Mouse (Mus musculus) lung, embryonic 15.5 days (tissue): ENCODE data around the gene Trio. TPM values are rescaled to one million over a fixed set of nuclear protein-coding genes. Genes with fewer than 3 reads are reported as not detected.

ENCODE experiments used
- ATAC-seq: fragments of 200-750 bp; cut with Nextera tagmentation; 2 replicates; pipeline ENCODE4 v1.8.0; 2017; ENCODE audit warnings: moderate number of reproducible peaks, borderline replicate concordance; ENCODE audit not compliant: low FRiP score, low TSS enrichment; ENCODE audit errors: extremely low read depth
- H3K27ac ChIP-seq: fragments of 300-500 bp; sonication (generic); 2 replicates; pipeline ENCODE4 v1.5.1; 2015; ENCODE audit warnings: moderate library complexity, mild to moderate bottlenecking, inconsistent platforms
- H3K27me3 ChIP-seq: fragments of 300-500 bp; sonication (generic); 2 replicates; pipeline ENCODE4 v1.6.1; 2015; ENCODE audit warnings: inconsistent platforms
- H3K36me3 ChIP-seq: fragments of 300-500 bp; sonication (generic); 2 replicates; pipeline ENCODE4 v1.6.1; 2015; ENCODE audit warnings: inconsistent platforms
- H3K4me1 ChIP-seq: fragments of 300-500 bp; sonication (generic); 2 replicates; pipeline ENCODE4 v1.6.1; 2015; ENCODE audit warnings: inconsistent platforms
- H3K4me2 ChIP-seq: fragments of 300-500 bp; sonication (generic); 2 replicates; pipeline ENCODE4 v1.6.1; 2015; ENCODE audit warnings: inconsistent platforms, mild to moderate bottlenecking, moderate library complexity
- H3K4me3 ChIP-seq: fragments of 300-500 bp; sonication (generic); 2 replicates; pipeline ENCODE4 v1.5.1; 2015; ENCODE audit warnings: mild to moderate bottlenecking, inconsistent platforms
- H3K9ac ChIP-seq: fragments of 300-500 bp; sonication (generic); 2 replicates; pipeline ENCODE4 v1.6.1; 2015; ENCODE audit warnings: inconsistent platforms
- H3K9me3 ChIP-seq: fragments of 300-500 bp; sonication (generic); 2 replicates; pipeline ENCODE4 v1.6.1; 2016; ENCODE audit warnings: inconsistent platforms
- WGBS: fragments of 180-500 bp; shearing (Covaris S2); methylation state at CpG from one replicate; pipeline ENCODE4 v1.1.7; 2015; 5-methylcytosine and 5-hydroxymethylcytosine counted together
- polyA plus RNA-seq: library from polyadenylated mRNA; unstranded; fragments of >200 nt; fragmentation: Nextera tagmentation; extraction: Ambion mirVana; gene quantifications from 2 replicates; pipeline ENCODE4 v1.2.1, GENCODE M21; 2015

Trio gene
- polyA plus RNA-seq, 1 experiment from 2014 or later = 18.7 TPM

- no peaks in the 10 kb centered on the region for H3K9me3 ChIP-seq
- H3K36me3 ChIP-seq = peaks cover 7% of the 10 kb centered on the region
- no peak overlapping the region for H3K4me3 ChIP-seq
- H3K27ac ChIP-seq = peak overlapping the region; percentile 59
- ATAC-seq = no peak
- no peak overlapping the region for H3K4me2 ChIP-seq
- no peaks in the 10 kb centered on the region for H3K27me3 ChIP-seq
- no peak overlapping the region for H3K9ac ChIP-seq
- peaks cover 43% of the 10 kb centered on the region for H3K4me1 ChIP-seq
- 74% methylated on average over 20 of the region's 20 CpGs for WGBS
Observed at GRCm38 (mm10) chr15:27797480-27798155, 228.0 kb downstream of the Trio start.

DNA sequence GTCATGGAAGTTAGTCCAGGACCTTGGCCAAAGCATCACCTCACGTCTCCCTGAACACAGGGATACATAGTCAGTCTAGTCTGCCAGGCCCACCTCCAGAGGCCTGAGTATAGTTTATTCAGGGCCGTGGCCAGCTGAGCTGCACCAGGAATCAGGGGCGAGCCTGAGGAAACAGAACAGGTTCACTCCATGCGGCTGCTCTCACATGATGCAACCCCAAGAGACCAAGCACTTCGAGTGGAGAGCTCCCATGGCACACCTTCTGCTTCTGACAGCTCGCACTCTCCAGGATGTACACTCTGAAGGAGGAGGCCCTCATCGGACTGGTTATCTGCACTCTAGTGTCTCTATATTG, 228.8 kb downstream of the Trio start:
- ATAC-seq = 0 out of 2 replicates have a peak, but pooled peaks have one; percentile 20
- H3K4me1 ChIP-seq = peaks cover 44% of the 10 kb centered on the region

DNA sequence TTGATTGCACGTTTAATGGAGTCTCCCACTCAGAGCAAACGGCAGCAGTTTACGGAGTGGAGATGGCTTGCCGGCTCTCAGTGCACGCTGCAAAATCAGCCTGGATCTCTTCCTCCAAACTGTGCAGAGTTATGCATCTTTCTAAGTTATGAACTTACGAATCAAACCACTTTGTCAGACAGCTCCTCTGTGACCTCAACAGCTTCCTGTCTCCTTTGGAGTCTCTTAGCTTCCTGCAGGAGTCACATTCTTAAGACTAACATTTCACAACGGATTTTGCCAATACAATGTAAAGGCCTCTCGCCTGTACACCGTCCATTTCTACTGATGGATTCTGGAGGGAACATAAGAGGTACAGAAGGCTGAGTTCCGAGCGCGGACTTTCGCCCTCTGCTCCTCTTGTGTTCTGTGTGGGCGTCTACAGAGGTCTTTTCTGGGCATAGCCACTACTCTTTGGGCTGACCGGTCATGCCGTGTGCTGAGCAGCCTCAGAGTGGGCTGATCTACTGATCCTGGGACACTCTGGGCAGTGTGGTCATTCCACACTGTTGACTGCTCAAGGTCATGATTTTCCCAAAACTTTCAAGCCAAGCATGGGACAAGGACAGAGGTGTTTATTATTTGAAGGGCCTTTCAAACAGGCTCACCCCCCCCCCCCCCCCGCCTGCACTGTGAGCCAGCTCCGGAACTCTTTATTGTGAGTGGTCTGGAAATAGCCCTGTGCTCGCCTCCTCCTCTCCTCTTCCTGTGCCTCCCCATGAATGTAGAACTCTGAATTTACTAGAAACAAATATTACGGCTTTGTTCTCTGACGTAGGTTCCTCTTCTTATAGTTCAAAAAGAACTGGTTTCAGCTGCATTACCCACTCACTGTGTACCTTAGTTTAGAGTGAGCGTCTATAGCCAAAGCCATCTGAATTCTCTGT, 229.4 kb downstream of the Trio start:
- Histone ChIP-seq H3K27me3 (no peaks in the 10 kb centered on the region), H3K9ac (no peak overlapping the region), H3K4me3 (no peak overlapping the region), H3K4me1 (peaks cover 45% of the 10 kb centered on the region), H3K9me3 (no peaks in the 10 kb centered on the region), H3K4me2 (0 out of 2 replicates have a peak overlapping the region, but pooled peaks have one; percentile 2), H3K27ac (peak overlapping the region; percentile 59), H3K36me3 (peaks cover 7% of the 10 kb centered on the region)
- peak; percentile 20; the same call in 1 of the 2 replicates for ATAC-seq
- WGBS = 40% methylated on average over 22 of the region's 22 CpGs

More for the DNA sequence above, 228.8 kb downstream of the Trio start:
- no peaks in the 10 kb centered on the region for H3K27me3 ChIP-seq
- H3K9me3 ChIP-seq = no peaks in the 10 kb centered on the region
- no peak overlapping the region for H3K4me3 ChIP-seq
- H3K27ac ChIP-seq = peak overlapping the region; percentile 59
- H3K4me2 ChIP-seq = no peak overlapping the region
- H3K36me3 ChIP-seq = peaks cover 7% of the 10 kb centered on the region
- 52% methylated on average over 7 of the region's 7 CpGs for WGBS
- H3K9ac ChIP-seq = no peak overlapping the region

- WGBS = 48% methylated on average over 6 of the region's 6 CpGs
- H3K9me3 ChIP-seq = no peaks in the 10 kb centered on the region
- peaks cover 57% of the 10 kb centered on the region for H3K4me1 ChIP-seq
- H3K4me2 ChIP-seq = no peak overlapping the region
- no peaks in the 10 kb centered on the region for H3K27me3 ChIP-seq
- H3K36me3 ChIP-seq = peaks cover 4% of the 10 kb centered on the region; the same call in 1 of the 2 replicates
- H3K9ac ChIP-seq = no peak overlapping the region
- no peak overlapping the region for H3K27ac ChIP-seq
- no peak overlapping the region for H3K4me3 ChIP-seq
- no peak for ATAC-seq
Observed at GRCm38 (mm10) chr15:27793284-27793683, 232.4 kb downstream of the Trio start.

DNA sequence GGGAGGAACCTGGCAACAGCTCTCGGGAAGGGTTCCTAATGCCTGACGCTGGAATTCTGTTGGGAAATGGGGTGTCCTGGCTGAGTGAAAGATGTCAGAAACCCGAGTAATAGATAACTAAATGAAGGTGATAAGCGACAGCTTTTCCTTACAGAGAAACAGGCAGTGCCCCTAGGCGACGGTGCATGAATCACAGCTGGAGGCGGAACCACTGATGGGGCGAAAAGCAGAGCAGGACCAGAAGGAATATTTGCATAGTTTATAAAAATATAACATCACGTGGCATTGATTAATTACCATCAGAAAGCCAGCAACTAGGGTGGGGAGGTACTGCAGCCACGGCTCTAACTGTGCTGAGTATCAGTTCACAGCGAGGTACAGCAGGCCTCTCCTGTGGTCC, 233.2 kb downstream of the Trio start:
- WGBS = 40% methylated on average over 11 of the region's 11 CpGs
- Histone ChIP-seq H3K36me3 (no peaks in the 10 kb centered on the region), H3K27me3 (no peaks in the 10 kb centered on the region), H3K4me1 (peaks cover 54% of the 10 kb centered on the region), H3K27ac (no peak overlapping the region), H3K4me2 (no peak overlapping the region), H3K4me3 (no peak overlapping the region), H3K9ac (no peak overlapping the region), H3K9me3 (no peaks in the 10 kb centered on the region)
- ATAC-seq = no peak

- H3K9me3 ChIP-seq = no peaks in the 10 kb centered on the region
- no peak overlapping the region for H3K4me2 ChIP-seq
- ATAC-seq = no peak
- H3K27me3 ChIP-seq = no peaks in the 10 kb centered on the region
- 95% methylated on average over 5 of the region's 5 CpGs for WGBS
- no peaks in the 10 kb centered on the region for H3K36me3 ChIP-seq
- no peak overlapping the region for H3K27ac ChIP-seq
- peaks cover 53% of the 10 kb centered on the region for H3K4me1 ChIP-seq
- H3K4me3 ChIP-seq = no peak overlapping the region
- no peak overlapping the region for H3K9ac ChIP-seq
Observed at GRCm38 (mm10) chr15:27791141-27791540, 234.5 kb downstream of the Trio start.

GRCm38 (mm10) chr15:27790699-27791098, 234.9 kb downstream of the Trio start:
- no peaks in the 10 kb centered on the region for H3K9me3 ChIP-seq

DNA sequence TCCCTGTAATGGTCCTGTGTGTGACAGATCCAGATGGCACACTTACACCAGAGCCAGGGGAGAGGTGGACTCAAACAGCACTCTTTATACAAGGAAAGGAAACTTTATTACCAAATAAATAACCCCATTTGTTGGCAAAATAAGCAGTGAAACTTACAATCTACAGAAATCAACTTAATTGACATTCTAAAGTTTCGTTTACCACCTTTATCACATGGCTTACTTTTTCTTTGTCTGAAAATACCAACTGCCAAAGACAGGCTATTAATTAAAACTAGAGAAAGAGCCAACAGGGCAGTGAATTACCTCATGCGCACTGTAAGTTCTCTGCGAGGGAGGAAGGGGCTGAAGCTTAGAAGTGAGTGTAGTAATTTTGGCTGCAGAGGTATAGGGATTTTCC, 236.3 kb downstream of the Trio start:
- Histone ChIP-seq H3K27ac (peak overlapping the region; percentile 83; the same call in 1 of the 2 replicates), H3K4me1 (peaks cover 63% of the 10 kb centered on the region), H3K4me2 (no peak overlapping the region), H3K36me3 (no peaks in the 10 kb centered on the region), H3K27me3 (no peaks in the 10 kb centered on the region), H3K4me3 (no peak overlapping the region), H3K9ac (no peak overlapping the region), H3K9me3 (no peaks in the 10 kb centered on the region)
- WGBS = 60% methylated on average over 3 of the region's 3 CpGs
- no peak for ATAC-seq

More at GRCm38 (mm10) chr15:27790699-27791098, 234.9 kb downstream of the Trio start:
- Histone ChIP-seq H3K27me3 (no peaks in the 10 kb centered on the region), H3K4me1 (peaks cover 52% of the 10 kb centered on the region), H3K4me3 (no peak overlapping the region), H3K27ac (no peak overlapping the region), H3K9ac (no peak overlapping the region), H3K4me2 (no peak overlapping the region), H3K36me3 (no peaks in the 10 kb centered on the region)
- no peak for ATAC-seq
- WGBS = 85% methylated on average over 6 of the region's 6 CpGs

- Histone ChIP-seq H3K27me3 (no peaks in the 10 kb centered on the region), H3K4me2 (peak overlapping the region; percentile 41), H3K27ac (peak overlapping the region; percentile 83), H3K9me3 (no peaks in the 10 kb centered on the region), H3K4me1 (peaks cover 74% of the 10 kb centered on the region), H3K4me3 (peak overlapping the region; percentile 38), H3K36me3 (no peaks in the 10 kb centered on the region), H3K9ac (0 out of 2 replicates have a peak overlapping the region, but pooled peaks have one; percentile 22)
- peak; percentile 87 for ATAC-seq
- 36% methylated on average over 17 of the region's 17 CpGs for WGBS
Observed at GRCm38 (mm10) chr15:27788122-27788759, 237.4 kb downstream of the Trio start.

DNA sequence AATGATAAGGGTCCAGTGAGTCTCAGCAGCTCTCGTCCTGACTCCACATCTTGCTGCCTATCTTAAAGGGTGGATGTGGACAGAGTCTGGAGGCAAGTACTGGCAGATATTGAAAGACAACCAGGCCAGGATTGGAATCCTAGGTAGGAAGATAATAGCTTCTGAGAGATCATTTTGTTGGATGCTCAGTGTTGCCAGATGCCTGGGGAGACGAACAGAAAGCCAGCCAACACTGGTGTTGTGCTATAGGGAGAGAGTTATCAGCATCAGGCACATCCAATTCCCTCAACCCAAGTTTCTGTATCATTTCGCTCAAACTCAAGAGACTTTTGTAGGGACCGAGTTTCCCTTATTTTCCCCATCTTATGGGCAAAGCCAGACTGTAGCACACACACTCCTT, 238.5 kb downstream of the Trio start:
- Histone ChIP-seq H3K27me3 (no peaks in the 10 kb centered on the region), H3K36me3 (no peaks in the 10 kb centered on the region), H3K9ac (peak overlapping the region; percentile 22; the same call in 1 of the 2 replicates), H3K4me2 (peak overlapping the region; percentile 41), H3K4me3 (peak overlapping the region; percentile 38), H3K4me1 (peaks cover 75% of the 10 kb centered on the region), H3K9me3 (no peaks in the 10 kb centered on the region), H3K27ac (no peak overlapping the region)
- 65% methylated on average over 4 of the region's 4 CpGs for WGBS
- no peak for ATAC-seq

- H3K27ac ChIP-seq = peak overlapping the region; percentile 42; the same call in 1 of the 2 replicates
- 55% methylated on average over 11 of the region's 11 CpGs for WGBS
- peaks cover 78% of the 10 kb centered on the region for H3K4me1 ChIP-seq
- ATAC-seq = no peak
- H3K4me3 ChIP-seq = peak overlapping the region; percentile 38
- no peaks in the 10 kb centered on the region for H3K27me3 ChIP-seq
- H3K9ac ChIP-seq = no peak overlapping the region
- no peaks in the 10 kb centered on the region for H3K36me3 ChIP-seq
- peak overlapping the region; percentile 41 for H3K4me2 ChIP-seq
- H3K9me3 ChIP-seq = no peaks in the 10 kb centered on the region
Observed at GRCm38 (mm10) chr15:27786418-27786817, 239.2 kb downstream of the Trio start.
